Mouse (Mus musculus) neural tube, embryonic 14.5 days (tissue): ENCODE measurements around the gene Slc29a1. TPM values are rescaled to one million over a fixed set of nuclear protein-coding genes. Genes with fewer than 3 reads are reported as not detected.
A peak's percentile ranks its signal among the peaks of the same experiment; 100 is the strongest.

ENCODE experiments used
- ATAC-seq: fragments of 200-750 bp; cut with Nextera tagmentation; 2 replicates; pipeline ENCODE4 v1.8.0; 2017; ENCODE audit warnings: low read depth, mild to moderate bottlenecking, moderate TSS enrichment, moderate library complexity
- H3K27ac ChIP-seq: fragments of 300-500 bp; sonication (generic); 2 replicates; pipeline ENCODE4 v1.5.1; 2014; ENCODE audit warnings: low read depth, mild to moderate bottlenecking, control low read depth, low read length, moderate library complexity, mixed read lengths
- H3K27me3 ChIP-seq: fragments of 300-500 bp; sonication (generic); 2 replicates; pipeline ENCODE4 v1.6.1; 2014; ENCODE audit warnings: low read length; ENCODE audit not compliant: control insufficient read depth, insufficient read depth
- H3K36me3 ChIP-seq: fragments of 300-500 bp; sonication (generic); 2 replicates; pipeline ENCODE4 v1.6.1; 2014; ENCODE audit warnings: low read length, mixed read lengths; ENCODE audit not compliant: control insufficient read depth, insufficient read depth
- H3K4me1 ChIP-seq: fragments of 300-500 bp; sonication (generic); 2 replicates; pipeline ENCODE4 v1.6.1; 2014; ENCODE audit warnings: low read length; ENCODE audit not compliant: control insufficient read depth, insufficient read depth
- H3K4me2 ChIP-seq: fragments of 300-500 bp; sonication (generic); 2 replicates; pipeline ENCODE4 v1.6.1; 2014; ENCODE audit warnings: mild to moderate bottlenecking, low read depth, low read length, control low read depth
- H3K4me3 ChIP-seq: fragments of 300-500 bp; sonication (generic); 2 replicates; pipeline ENCODE4 v1.5.1; 2014; ENCODE audit warnings: low read depth, low read length, control low read depth, mixed read lengths
- H3K9ac ChIP-seq: fragments of 300-500 bp; sonication (generic); replicated peaks from 2 replicates; pipeline ENCODE4 v1.6.1; 2014; ENCODE audit warnings: low read depth, mild to moderate bottlenecking, control low read depth, low read length, mixed read lengths
- H3K9me3 ChIP-seq: fragments of 300-500 bp; sonication (generic); 2 replicates; pipeline ENCODE4 v1.6.1; 2016; ENCODE audit warnings: low read length; ENCODE audit not compliant: control insufficient read depth
- WGBS: fragments of 180-500 bp; shearing (Covaris S2); extraction: QIAGEN DNeasy Blood & Tissue Kit; methylation state at CpG from one replicate; pipeline ENCODE4 v1.1.7; 2014; 5-methylcytosine and 5-hydroxymethylcytosine counted together
- polyA plus RNA-seq: library from polyadenylated mRNA; unstranded; fragments of >200 nt; fragmentation: Nextera tagmentation; extraction: Ambion mirVana; gene quantifications from 2 replicates; pipeline ENCODE4 v1.2.1, GENCODE M21; 2014

Gene Slc29a1
- polyA plus RNA-seq, 1 experiment from 2014 or later, result 29.1 TPM

- Histone ChIP-seq H3K27ac (no peak overlapping the region), H3K36me3 (no peaks in the 10 kb centered on the region), H3K27me3 (no peaks in the 10 kb centered on the region), H3K4me2 (no peak overlapping the region), H3K9ac (no peak overlapping the region), H3K4me1 (peaks cover 10% of the 10 kb centered on the region; the same call in 1 of the 2 replicates), H3K9me3 (no peaks in the 10 kb centered on the region), H3K4me3 (no peak overlapping the region)
- 81% methylated on average over 7 of the region's 7 CpGs for WGBS
- ATAC-seq, result no peak
These were observed 20.6 kb downstream of the Slc29a1 start for GRCm38 (mm10) chr17:45578843-45579242.

GRCm38 (mm10) chr17:45578242-45578641, 21.2 kb downstream of the Slc29a1 start:
- H3K9me3 ChIP-seq, result no peaks in the 10 kb centered on the region
- H3K4me1 ChIP-seq, result peaks cover 10% of the 10 kb centered on the region; the same call in 1 of the 2 replicates
- no peak overlapping the region for H3K9ac ChIP-seq
- no peaks in the 10 kb centered on the region for H3K36me3 ChIP-seq
- H3K27ac ChIP-seq, result no peak overlapping the region
- no peak overlapping the region for H3K4me2 ChIP-seq
- 63% methylated on average over 5 of the region's 5 CpGs for WGBS
- no peak overlapping the region for H3K4me3 ChIP-seq
- ATAC-seq, result no peak
- H3K27me3 ChIP-seq, result no peaks in the 10 kb centered on the region

GRCm38 (mm10) chr17:45575123-45575897, 24.1 kb downstream of the Slc29a1 start:
- ATAC-seq, result no peak
- WGBS, result 87% methylated on average over 8 of the region's 8 CpGs
- peaks cover 20% of the 10 kb centered on the region for H3K4me1 ChIP-seq
- H3K36me3 ChIP-seq, result peaks cover 14% of the 10 kb centered on the region
- H3K27me3 ChIP-seq, result no peaks in the 10 kb centered on the region
- H3K9ac ChIP-seq, result peak overlapping the region; percentile 98
- no peak overlapping the region for H3K4me3 ChIP-seq
- peak overlapping the region; percentile 92 for H3K4me2 ChIP-seq
- H3K27ac ChIP-seq, result peak overlapping the region; percentile 99
- H3K9me3 ChIP-seq, result no peaks in the 10 kb centered on the region

GRCm38 (mm10) chr17:45574129-45574761, 25.2 kb downstream of the Slc29a1 start:
- Histone ChIP-seq H3K27ac (peak overlapping the region; percentile 99), H3K27me3 (no peaks in the 10 kb centered on the region), H3K4me2 (peak overlapping the region; percentile 92), H3K4me1 (peaks cover 20% of the 10 kb centered on the region), H3K9ac (peak overlapping the region; percentile 98), H3K4me3 (peak overlapping the region; percentile 100), H3K36me3 (peaks cover 25% of the 10 kb centered on the region), H3K9me3 (no peaks in the 10 kb centered on the region)
- ATAC-seq, result peak; percentile 67
- under 1% methylated on average over 17 of the region's 17 CpGs for WGBS

- peak overlapping the region; percentile 92 for H3K4me2 ChIP-seq
- peak overlapping the region; percentile 98 for H3K9ac ChIP-seq
- H3K9me3 ChIP-seq, result no peaks in the 10 kb centered on the region
- peak overlapping the region; percentile 99 for H3K27ac ChIP-seq
- peak overlapping the region; percentile 100 for H3K4me3 ChIP-seq
- H3K4me1 ChIP-seq, result peaks cover 20% of the 10 kb centered on the region
- peaks cover 30% of the 10 kb centered on the region for H3K36me3 ChIP-seq
- peak; percentile 69 for ATAC-seq
- H3K27me3 ChIP-seq, result no peaks in the 10 kb centered on the region
- WGBS, result under 1% methylated on average over 18 of the region's 18 CpGs
These were observed 25.7 kb downstream of the Slc29a1 start for GRCm38 (mm10) chr17:45573780-45574123.

- Histone ChIP-seq H3K9ac (peak within 1 kb of the TSS; percentile 98), H3K9me3 (no peaks in the 10 kb centered on the region), H3K36me3 (peaks cover 35% of the 10 kb centered on the region), H3K4me3 (peak within 1 kb of the TSS; percentile 100), H3K4me2 (peak within 1 kb of the TSS; percentile 92), H3K27ac (peak within 1 kb of the TSS; percentile 99), H3K4me1 (peaks cover 20% of the 10 kb centered on the region), H3K27me3 (no peaks in the 10 kb centered on the region)
- ATAC-seq, result peak; percentile 81
- under 1% methylated on average over 38 of the region's 41 CpGs for WGBS
These were observed 26.2 kb downstream of the Slc29a1 start, which contains the start of gene Hsp90ab1 for GRCm38 (mm10) chr17:45573087-45573779. Hsp90ab1 (minus strand) TSS chr17:45573271.

- WGBS, result under 1% methylated on average over 55 of the region's 57 CpGs
These were observed 27.0 kb downstream of the Slc29a1 start for GRCm38 (mm10) chr17:45572103-45573086.

GRCm38 (mm10) chr17:45569999-45570398, 29.4 kb downstream of the Slc29a1 start:
- Histone ChIP-seq H3K4me1 (peaks cover 21% of the 10 kb centered on the region), H3K36me3 (peaks cover 57% of the 10 kb centered on the region), H3K4me3 (no peak overlapping the region), H3K27ac (no peak overlapping the region), H3K27me3 (no peaks in the 10 kb centered on the region), H3K9me3 (no peaks in the 10 kb centered on the region), H3K4me2 (no peak overlapping the region), H3K9ac (no peak overlapping the region)
- no peak for ATAC-seq
- WGBS, result 83% methylated on average over 4 of the region's 4 CpGs

More at GRCm38 (mm10) chr17:45572103-45573086, 27.0 kb downstream of the Slc29a1 start:
- Histone ChIP-seq H3K36me3 (peaks cover 43% of the 10 kb centered on the region), H3K4me3 (peak overlapping the region; percentile 100), H3K4me2 (peak overlapping the region; percentile 92), H3K4me1 (peaks cover 20% of the 10 kb centered on the region), H3K9ac (peak overlapping the region; percentile 98), H3K9me3 (no peaks in the 10 kb centered on the region), H3K27ac (peak overlapping the region; percentile 99), H3K27me3 (no peaks in the 10 kb centered on the region)
- peak; percentile 48 for ATAC-seq
